Mouse (Mus musculus) forebrain, embryonic 14.5 days (tissue): ENCODE measurements at regions not wholly inside any gene's neighbourhood (a gene's known extent, or its start where the extent isn't known, plus 50 kb on each side); places are given as distances from the start of the nearest gene placed in this dataset.

Experiments used
- ATAC-seq: fragments of 200-750 bp; cut with Nextera tagmentation; 2 replicates; pipeline ENCODE4 v1.8.0; 2017; ENCODE audit warnings: mild to moderate bottlenecking, moderate library complexity
- DNase-seq: peaks from one replicate; pipeline ENCODE4 v3.0.0-alpha.2; 2015; ENCODE audit warnings: low spot score
- H3K27ac ChIP-seq: fragments of 300-500 bp; sonication (generic); 2 replicates; pipeline ENCODE4 v1.5.1; 2014; ENCODE audit warnings: low read depth, mild to moderate bottlenecking, control low read depth, low read length, moderate library complexity
- H3K27me3 ChIP-seq: fragments of 300-500 bp; sonication (generic); replicated peaks from 2 replicates; pipeline ENCODE4 v1.6.1; 2014; ENCODE audit warnings: low read length, control low read depth, mixed read lengths; ENCODE audit not compliant: control insufficient read depth, insufficient read depth
- H3K36me3 ChIP-seq: fragments of 300-500 bp; sonication (generic); 2 replicates; pipeline ENCODE4 v1.6.1; 2014; ENCODE audit warnings: low read length, control low read depth; ENCODE audit not compliant: control insufficient read depth, insufficient read depth
- H3K4me1 ChIP-seq: fragments of 300-500 bp; sonication (generic); 2 replicates; pipeline ENCODE4 v1.6.1; 2014; ENCODE audit warnings: antibody characterized with exemption, low read length, control low read depth; ENCODE audit not compliant: control insufficient read depth, insufficient read depth
- H3K4me2 ChIP-seq: fragments of 300-500 bp; sonication (generic); 2 replicates; pipeline ENCODE4 v1.6.1; 2014; ENCODE audit warnings: mild to moderate bottlenecking, control low read depth, low read length
- H3K4me3 ChIP-seq: fragments of 300-500 bp; sonication (generic); 2 replicates; pipeline ENCODE4 v1.5.1; 2014; ENCODE audit warnings: low read depth, low read length, control low read depth
- H3K9ac ChIP-seq: fragments of 300-500 bp; sonication (generic); 2 replicates; pipeline ENCODE4 v1.6.1; 2014; ENCODE audit warnings: mild to moderate bottlenecking, low read length, control low read depth, moderate library complexity
- H3K9me3 ChIP-seq: fragments of 300-500 bp; sonication (generic); replicated peaks from 2 replicates; pipeline ENCODE4 v1.6.1; 2016; ENCODE audit warnings: low read length, control low read depth, mixed read lengths; ENCODE audit not compliant: control insufficient read depth
- WGBS: fragments of 180-500 bp; shearing (Covaris S2); extraction: QIAGEN DNeasy Blood & Tissue Kit; methylation state at CpG from one replicate; pipeline ENCODE4 v1.1.7; 2014; 5-methylcytosine and 5-hydroxymethylcytosine counted together

DNA sequence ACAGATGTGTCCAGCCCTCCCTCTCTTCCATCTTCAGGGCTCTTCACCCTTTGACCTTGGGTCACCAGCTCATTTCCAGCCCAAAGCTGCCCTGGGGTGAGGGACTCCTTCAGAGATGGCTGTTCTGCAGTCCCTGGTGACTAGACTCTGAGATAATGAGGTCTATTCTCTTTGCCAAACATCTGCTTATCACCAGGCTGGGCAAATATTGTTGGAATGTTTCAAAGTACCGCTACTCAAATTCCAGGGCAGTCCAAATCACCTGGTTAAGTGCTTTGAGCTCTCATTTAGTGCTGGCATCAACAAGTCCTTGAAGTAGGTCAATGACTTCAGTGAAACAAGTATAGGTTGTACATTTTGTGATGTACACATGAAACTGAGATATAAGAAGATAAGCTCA, 57.3 kb upstream of the Zfp648 start:
- H3K4me2 ChIP-seq: no peak overlapping the region
- ATAC-seq (no peak), DNase-seq (no peak)
- H3K4me3 ChIP-seq: no peak overlapping the region
- no peaks in the 10 kb centered on the region for H3K9me3 ChIP-seq
- no peaks in the 10 kb centered on the region for H3K27me3 ChIP-seq
- no peak overlapping the region for H3K9ac ChIP-seq
- H3K27ac ChIP-seq: no peak overlapping the region
- H3K36me3 ChIP-seq: no peaks in the 10 kb centered on the region
- 78% methylated on average over 1 of the region's 1 CpGs for WGBS
- H3K4me1 ChIP-seq: no peaks in the 10 kb centered on the region

GRCm38 (mm10) chr1:154147001-154147571, 53.9 kb upstream of the Zfp648 start:
- no peak overlapping the region for H3K4me2 ChIP-seq
- H3K4me1 ChIP-seq: peaks cover 7% of the 10 kb centered on the region; the same call in 1 of the 2 replicates
- H3K4me3 ChIP-seq: no peak overlapping the region
- H3K27ac ChIP-seq: no peak overlapping the region
- no peak for ATAC-seq
- no peaks in the 10 kb centered on the region for H3K27me3 ChIP-seq
- H3K9ac ChIP-seq: no peak overlapping the region
- 85% methylated on average over 3 of the region's 3 CpGs for WGBS
- H3K36me3 ChIP-seq: no peaks in the 10 kb centered on the region
- H3K9me3 ChIP-seq: no peaks in the 10 kb centered on the region
- no peak for DNase-seq

GRCm38 (mm10) chr1:154148948-154149347, 52.0 kb upstream of the Zfp648 start:
- no peak for ATAC-seq
- Histone ChIP-seq H3K36me3 (no peaks in the 10 kb centered on the region), H3K4me2 (no peak overlapping the region), H3K27ac (no peak overlapping the region), H3K4me1 (peaks cover 7% of the 10 kb centered on the region; the same call in 1 of the 2 replicates), H3K9ac (no peak overlapping the region), H3K27me3 (no peaks in the 10 kb centered on the region), H3K9me3 (no peaks in the 10 kb centered on the region), H3K4me3 (no peak overlapping the region)
- WGBS: 91% methylated on average over 10 of the region's 10 CpGs
- DNase-seq: no peak

- no peaks in the 10 kb centered on the region for H3K36me3 ChIP-seq
- H3K4me1 ChIP-seq: peaks cover 7% of the 10 kb centered on the region; the same call in 1 of the 2 replicates
- H3K9me3 ChIP-seq: no peaks in the 10 kb centered on the region
- H3K27ac ChIP-seq: 0 out of 2 replicates have a peak overlapping the region, but pooled peaks have one; percentile 44
- DNase-seq (no peak), ATAC-seq (peak; percentile 38; the same call in 1 of the 2 replicates)
- H3K4me2 ChIP-seq: no peak overlapping the region
- H3K27me3 ChIP-seq: no peaks in the 10 kb centered on the region
- H3K9ac ChIP-seq: no peak overlapping the region
- WGBS: 85% methylated on average over 1 of the region's 1 CpGs
- no peak overlapping the region for H3K4me3 ChIP-seq
Measured at GRCm38 (mm10) chr1:154149431-154150143, 51.4 kb upstream of the Zfp648 start.

GRCm38 (mm10) chr1:154150167-154150851, 50.7 kb upstream of the Zfp648 start:
- 0 out of 2 replicates have a peak overlapping the region, but pooled peaks have one; percentile 44 for H3K27ac ChIP-seq
- H3K9ac ChIP-seq: no peak overlapping the region
- WGBS: 33% methylated on average over 8 of the region's 8 CpGs
- H3K36me3 ChIP-seq: no peaks in the 10 kb centered on the region
- H3K4me2 ChIP-seq: no peak overlapping the region
- no peak overlapping the region for H3K4me3 ChIP-seq
- no peaks in the 10 kb centered on the region for H3K9me3 ChIP-seq
- peaks cover 7% of the 10 kb centered on the region; the same call in 1 of the 2 replicates for H3K4me1 ChIP-seq
- peak; percentile 86 for ATAC-seq
- H3K27me3 ChIP-seq: no peaks in the 10 kb centered on the region
- DNase-seq: peak; percentile 76
